Mouse (Mus musculus): ENCODE data around the gene Il17rd.

The Il17rd gene

DNA sequence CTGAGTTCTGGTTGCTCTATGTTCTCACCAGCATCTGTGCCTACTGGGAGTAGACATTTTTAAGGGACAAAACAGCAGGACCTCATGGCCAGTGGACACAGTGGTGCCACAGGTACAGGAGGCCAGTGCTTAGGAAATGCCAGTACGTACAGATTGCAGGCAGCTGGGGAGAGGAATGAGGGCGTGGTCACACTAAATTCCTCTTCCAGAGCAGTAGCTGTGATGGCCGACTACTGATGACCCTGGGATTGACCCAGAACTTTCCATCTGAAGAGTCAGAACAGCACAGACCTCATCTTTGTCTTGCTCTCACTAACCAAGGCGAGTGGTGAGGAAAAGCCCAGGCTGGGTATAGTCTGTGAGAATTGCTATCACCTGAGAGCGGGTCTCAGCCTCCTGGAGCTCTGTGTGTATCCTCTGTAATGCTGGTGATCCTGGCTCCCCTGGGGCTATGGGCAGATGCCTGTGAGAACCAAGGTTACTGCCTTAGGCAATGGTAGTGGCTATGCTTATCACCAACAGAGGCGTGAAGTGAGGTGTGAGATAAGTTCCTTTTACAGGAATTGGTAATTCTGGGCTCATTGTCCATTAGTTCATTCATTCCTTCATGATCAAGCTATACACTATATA is 111.4 kb downstream of the Il17rd start:
- no peak for DNase-seq

DNA sequence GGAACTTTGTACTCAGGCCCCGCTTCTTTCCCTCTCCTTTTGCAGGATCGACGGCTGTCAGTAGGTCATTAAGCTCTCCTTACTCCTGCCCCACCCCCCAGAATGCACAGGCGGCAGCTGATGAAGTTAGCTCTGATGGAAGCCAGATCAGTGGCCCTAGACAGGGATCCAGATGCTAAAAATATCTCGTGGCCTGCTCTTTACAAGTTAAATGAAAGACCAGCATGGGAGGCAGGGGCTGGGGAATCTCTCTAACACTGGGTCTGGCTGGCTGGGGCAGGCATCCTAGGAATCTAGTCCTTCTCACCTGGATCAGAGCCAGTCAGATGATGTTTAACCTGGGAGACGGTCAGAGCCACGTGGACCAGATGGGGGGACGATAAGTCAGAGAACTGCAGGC is 112.7 kb downstream of the Il17rd start:
- no peak for DNase-seq

DNA sequence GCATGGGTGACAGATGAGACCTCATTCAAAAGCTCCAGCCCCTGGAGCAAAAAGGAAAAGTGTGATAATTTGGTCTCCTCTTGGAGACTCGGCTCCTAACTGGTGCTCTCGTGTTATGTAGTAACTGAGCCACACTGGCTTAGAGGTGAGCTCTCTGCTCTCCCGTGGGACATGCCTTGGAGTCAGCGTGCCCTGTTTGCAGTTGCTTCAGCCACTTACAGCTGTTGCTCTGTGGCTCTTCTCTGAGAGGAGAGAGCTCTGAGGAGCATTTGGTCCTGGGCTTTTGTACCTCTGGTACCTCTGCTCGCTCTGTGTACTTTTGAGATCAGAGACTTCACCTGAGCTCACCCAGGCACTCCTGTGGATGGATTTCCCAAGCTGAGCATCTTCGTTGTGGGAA is 116.3 kb downstream of the Il17rd start:
- no peak for DNase-seq

DNA sequence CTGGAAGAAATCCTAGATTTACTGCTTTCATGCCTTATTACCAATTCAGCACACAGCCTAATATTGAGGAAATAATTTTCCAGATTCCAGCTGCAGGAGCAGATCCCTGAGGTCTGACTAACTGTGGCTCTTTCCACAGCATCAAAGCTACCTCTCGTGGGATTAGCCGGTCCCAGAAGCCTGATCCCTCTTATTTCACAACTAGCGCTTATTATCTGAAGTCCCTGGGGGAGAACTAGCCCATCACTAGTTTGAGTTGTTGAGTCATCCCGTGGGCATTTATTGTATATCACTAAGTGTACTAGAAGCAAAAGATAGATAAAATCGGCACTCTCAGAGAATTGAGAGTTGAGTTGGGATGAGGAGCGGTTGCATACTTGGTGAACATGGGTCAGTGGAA is 117.3 kb downstream of the Il17rd start:
- DNase-seq, result no peak

Measured in thymus, postnatal 36 days (tissue).